Mouse (Mus musculus) heart, embryonic 12.5 days (tissue): Measurements from ENCODE around the gene Ckmt2. TPM values are rescaled to one million over a fixed set of nuclear protein-coding genes. Genes with fewer than 3 reads are reported as not detected.

ENCODE experiments used
- ATAC-seq: fragments of 200-750 bp; cut with Nextera tagmentation; 2 replicates; pipeline ENCODE4 v1.8.0; 2017; ENCODE audit warnings: moderate TSS enrichment, moderate library complexity; ENCODE audit not compliant: insufficient number of reproducible peaks, low FRiP score
- H3K27ac ChIP-seq: fragments of 300-500 bp; sonication (generic); 2 replicates; pipeline ENCODE4 v1.5.1; 2016; ENCODE audit warnings: mild to moderate bottlenecking, moderate library complexity; ENCODE audit not compliant: poor library complexity, severe bottlenecking
- H3K27me3 ChIP-seq: fragments of 300-500 bp; sonication (generic); replicated peaks from 2 replicates; pipeline ENCODE4 v1.6.1; 2016; ENCODE audit warnings: mild to moderate bottlenecking, moderate library complexity
- H3K36me3 ChIP-seq: fragments of 300-500 bp; sonication (generic); 2 replicates; pipeline ENCODE4 v1.6.1; 2016; ENCODE audit warnings: mild to moderate bottlenecking, moderate library complexity
- H3K4me1 ChIP-seq: fragments of 300-500 bp; sonication (generic); replicated peaks from 2 replicates; pipeline ENCODE4 v1.6.1; 2016; ENCODE audit warnings: mild to moderate bottlenecking
- H3K4me2 ChIP-seq: fragments of 300-500 bp; sonication (generic); 2 replicates; pipeline ENCODE4 v1.6.1; 2016; ENCODE audit warnings: mild to moderate bottlenecking, moderate library complexity
- H3K4me3 ChIP-seq: fragments of 300-500 bp; sonication (generic); 2 replicates; pipeline ENCODE4 v1.5.1; 2016; ENCODE audit warnings: mild to moderate bottlenecking
- H3K9ac ChIP-seq: fragments of 300-500 bp; sonication (generic); 2 replicates; pipeline ENCODE4 v1.6.1; 2016; ENCODE audit warnings: mild to moderate bottlenecking, moderate library complexity
- H3K9me3 ChIP-seq: fragments of 300-500 bp; sonication (generic); replicated peaks from 2 replicates; pipeline ENCODE4 v1.6.1; 2016; ENCODE audit warnings: mild to moderate bottlenecking, moderate library complexity
- WGBS: fragments of 180-500 bp; shearing (Covaris S2); methylation state at CpG from one replicate; pipeline ENCODE4 v1.1.7; 2016; 5-methylcytosine and 5-hydroxymethylcytosine counted together
- polyA plus RNA-seq: library from polyadenylated mRNA; unstranded; fragments of >200 nt; fragmentation: Nextera tagmentation; extraction: Ambion mirVana; gene quantifications from 2 replicates; pipeline ENCODE4 v1.2.1, GENCODE M21; 2016

Ckmt2 gene
- 12.2 and 12.8 TPM in 2 replicates for polyA plus RNA-seq

DNA sequence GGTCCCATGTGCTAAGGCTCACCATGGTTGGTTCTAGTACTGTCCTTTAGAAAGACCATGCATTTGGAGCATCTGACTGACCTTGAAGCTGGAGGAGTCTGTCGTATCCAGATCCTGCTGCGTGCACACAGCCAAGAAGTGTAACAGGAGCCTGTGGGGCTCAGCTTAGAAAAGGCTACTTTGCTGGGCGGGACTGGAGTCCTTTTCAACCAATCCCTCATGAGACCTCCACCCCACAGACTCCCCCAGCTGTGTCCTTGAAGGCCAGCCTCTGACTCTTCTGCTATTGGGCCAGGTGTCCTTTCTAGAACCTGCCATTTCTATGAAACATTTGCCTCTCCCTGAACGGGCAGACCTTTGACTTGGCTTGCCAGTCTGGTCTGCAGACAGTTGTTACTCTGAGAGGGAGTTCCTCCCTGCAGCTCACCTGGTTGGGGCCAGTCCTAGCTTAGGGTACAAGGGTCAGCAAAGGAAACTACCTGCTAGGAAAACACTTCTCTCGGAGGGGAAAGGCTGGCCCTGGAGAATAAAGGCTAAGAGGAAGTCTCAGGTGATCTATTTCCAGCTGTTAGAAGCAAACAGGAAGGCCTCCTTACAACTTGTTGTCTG lies at the start of gene Ckmt2:
Ckmt2 (minus strand) TSS at position 145 of the 609 bp plus-strand sequence.
- Histone ChIP-seq H3K4me2 (0 out of 2 replicates have a peak within 1 kb of the TSS, but pooled peaks have one; percentile 25), H3K36me3 (no peaks in the 10 kb centered on the region), H3K4me1 (peaks cover 37% of the 10 kb centered on the region), H3K27me3 (no peaks in the 10 kb centered on the region), H3K4me3 (no peak within 1 kb of the TSS), H3K9me3 (no peaks in the 10 kb centered on the region), H3K27ac (peak within 1 kb of the TSS; percentile 89), H3K9ac (no peak within 1 kb of the TSS)
- ATAC-seq = no peak
- 61% methylated on average over 5 of the region's 5 CpGs for WGBS

DNA sequence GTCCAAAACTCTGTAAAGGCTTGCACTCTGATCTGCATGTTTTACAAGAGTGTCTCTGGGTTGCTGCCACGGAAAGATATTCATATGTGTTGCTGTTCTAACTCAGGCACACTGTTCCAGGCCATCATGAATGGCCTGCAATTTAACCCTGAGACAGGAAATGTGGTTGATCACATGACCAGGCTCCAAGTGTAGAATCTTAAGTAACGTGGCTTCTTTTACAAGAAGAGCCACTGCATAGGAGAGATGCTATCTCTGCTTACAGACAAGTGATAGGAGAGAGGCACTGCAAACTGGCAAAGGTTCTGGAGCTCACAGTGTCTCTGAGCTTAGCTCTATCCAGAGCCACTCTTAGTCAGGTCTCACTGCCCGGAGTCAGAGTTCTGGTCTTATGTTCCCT lies 44.3 kb upstream of the Ckmt2 start:
- Histone ChIP-seq H3K27ac (no peak overlapping the region), H3K4me3 (no peak overlapping the region), H3K4me2 (no peak overlapping the region), H3K9me3 (no peaks in the 10 kb centered on the region), H3K9ac (no peak overlapping the region), H3K27me3 (no peaks in the 10 kb centered on the region), H3K36me3 (no peaks in the 10 kb centered on the region), H3K4me1 (no peaks in the 10 kb centered on the region; the same call in 1 of the 2 replicates)
- 59% methylated on average over 3 of the region's 3 CpGs for WGBS
- no peak for ATAC-seq

DNA sequence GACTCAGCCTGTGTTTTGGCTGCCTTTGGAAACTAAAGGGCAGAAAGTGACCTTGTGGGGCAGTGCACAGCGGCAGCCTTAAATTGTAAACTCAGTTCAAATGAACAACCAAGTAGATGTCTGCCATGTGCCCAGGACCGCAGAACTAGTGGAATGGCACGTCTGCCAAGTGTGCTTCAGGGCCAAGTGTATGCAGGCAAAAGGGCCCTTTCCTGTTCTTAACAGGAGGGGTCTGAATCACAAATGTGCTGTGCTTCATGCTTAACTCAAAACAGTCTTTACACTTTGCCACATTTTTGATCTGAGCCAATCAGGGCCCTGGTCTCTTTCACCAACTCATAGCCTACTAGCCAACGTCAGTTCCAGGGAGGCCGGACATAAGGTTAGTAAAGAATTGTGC lies 42.1 kb upstream of the Ckmt2 start:
- no peaks in the 10 kb centered on the region for H3K36me3 ChIP-seq
- H3K9ac ChIP-seq = no peak overlapping the region
- H3K4me3 ChIP-seq = no peak overlapping the region
- H3K9me3 ChIP-seq = no peaks in the 10 kb centered on the region
- no peak for ATAC-seq
- no peaks in the 10 kb centered on the region for H3K27me3 ChIP-seq
- H3K27ac ChIP-seq = no peak overlapping the region
- H3K4me2 ChIP-seq = no peak overlapping the region
- peaks cover 4% of the 10 kb centered on the region; the same call in 1 of the 2 replicates for H3K4me1 ChIP-seq
- WGBS = 86% methylated on average over 5 of the region's 5 CpGs

DNA sequence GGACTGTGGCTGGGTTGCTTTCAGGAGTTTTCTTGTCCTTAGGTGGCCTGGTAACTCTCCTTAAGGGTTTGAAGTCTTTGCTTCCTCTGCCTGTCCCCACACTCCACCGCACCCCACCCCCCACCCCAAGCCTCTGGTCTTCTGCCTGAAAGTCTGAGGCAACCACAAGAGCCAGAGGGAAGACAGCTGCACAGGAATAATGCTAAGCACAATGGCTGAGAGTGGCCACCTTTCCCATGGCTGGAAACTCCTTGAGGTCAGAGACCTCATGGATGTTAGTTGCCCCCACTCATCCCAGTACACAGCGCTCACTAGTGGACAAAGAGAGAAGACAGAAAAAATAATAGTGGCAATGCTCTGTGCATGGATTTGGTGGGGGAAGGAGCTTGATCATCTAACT lies 41.1 kb upstream of the Ckmt2 start:
- Histone ChIP-seq H3K4me3 (no peak overlapping the region), H3K4me2 (no peak overlapping the region), H3K36me3 (no peaks in the 10 kb centered on the region), H3K9ac (no peak overlapping the region), H3K9me3 (no peaks in the 10 kb centered on the region), H3K27me3 (no peaks in the 10 kb centered on the region), H3K27ac (no peak overlapping the region), H3K4me1 (peaks cover 4% of the 10 kb centered on the region; the same call in 1 of the 2 replicates)
- WGBS = 77% methylated on average over 2 of the region's 2 CpGs
- no peak for ATAC-seq

DNA sequence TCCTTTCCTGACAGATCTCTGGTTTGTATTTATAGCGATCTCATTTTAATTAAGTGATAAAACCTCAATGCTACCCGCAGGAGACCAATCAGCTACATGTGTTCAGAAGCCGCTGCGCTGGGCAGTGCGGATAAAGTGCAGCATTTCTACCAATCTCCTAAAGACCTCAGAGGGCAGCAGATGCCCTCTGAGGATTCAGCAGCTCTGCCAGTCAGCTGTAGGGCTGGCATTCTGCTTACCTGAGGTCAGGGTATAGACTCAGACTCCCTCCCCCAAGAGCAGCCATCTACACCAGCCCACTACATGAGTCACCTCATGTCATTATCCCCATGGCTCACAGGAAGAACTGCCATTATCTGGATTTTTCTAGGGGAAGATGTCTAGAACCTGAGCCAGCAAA lies 39.6 kb upstream of the Ckmt2 start:
- peaks cover 9% of the 10 kb centered on the region for H3K4me1 ChIP-seq
- no peak overlapping the region for H3K9ac ChIP-seq
- H3K36me3 ChIP-seq = no peaks in the 10 kb centered on the region
- no peaks in the 10 kb centered on the region for H3K27me3 ChIP-seq
- 80% methylated on average over 5 of the region's 5 CpGs for WGBS
- no peak for ATAC-seq
- H3K4me2 ChIP-seq = no peak overlapping the region
- no peak overlapping the region for H3K4me3 ChIP-seq
- no peak overlapping the region for H3K27ac ChIP-seq
- H3K9me3 ChIP-seq = no peaks in the 10 kb centered on the region

DNA sequence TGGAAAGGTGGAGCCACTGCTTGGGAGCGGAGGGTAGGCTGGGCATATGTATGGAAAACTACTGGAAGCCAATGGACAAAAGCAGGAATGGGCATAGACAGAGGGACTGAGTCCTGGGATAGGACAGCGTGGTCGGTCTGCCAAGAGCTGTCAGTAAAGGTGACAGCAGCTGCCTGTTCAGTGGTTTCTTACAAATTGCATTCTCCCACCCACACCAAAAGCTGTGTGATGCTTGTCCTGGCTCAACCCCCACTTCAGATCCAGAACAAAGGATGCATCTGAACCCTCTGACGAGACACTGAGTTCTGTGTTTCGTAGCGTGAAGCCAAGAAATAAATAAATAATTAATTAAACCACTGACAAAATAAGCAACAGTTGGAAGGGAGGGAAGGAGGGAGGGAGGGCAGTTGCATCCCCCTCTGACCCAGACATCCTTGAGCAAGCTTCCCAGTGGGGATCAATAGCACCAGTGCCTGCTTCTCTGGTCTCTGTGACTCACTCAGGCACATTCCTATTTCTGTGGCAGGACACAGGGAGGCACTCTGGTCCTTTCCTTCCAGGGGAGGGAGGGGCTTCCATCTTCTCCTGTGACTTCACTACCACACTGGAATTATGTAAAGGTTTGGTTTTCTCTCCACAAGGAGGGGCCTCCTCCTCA lies 39.0 kb upstream of the Ckmt2 start:
- H3K9ac ChIP-seq = no peak overlapping the region
- H3K27ac ChIP-seq = no peak overlapping the region
- H3K4me1 ChIP-seq = peaks cover 15% of the 10 kb centered on the region
- no peak overlapping the region for H3K4me3 ChIP-seq
- 76% methylated on average over 6 of the region's 6 CpGs for WGBS
- no peak overlapping the region for H3K4me2 ChIP-seq
- no peaks in the 10 kb centered on the region for H3K36me3 ChIP-seq
- H3K27me3 ChIP-seq = no peaks in the 10 kb centered on the region
- peak; percentile 57; the same call in 1 of the 2 replicates for ATAC-seq
- no peaks in the 10 kb centered on the region for H3K9me3 ChIP-seq

DNA sequence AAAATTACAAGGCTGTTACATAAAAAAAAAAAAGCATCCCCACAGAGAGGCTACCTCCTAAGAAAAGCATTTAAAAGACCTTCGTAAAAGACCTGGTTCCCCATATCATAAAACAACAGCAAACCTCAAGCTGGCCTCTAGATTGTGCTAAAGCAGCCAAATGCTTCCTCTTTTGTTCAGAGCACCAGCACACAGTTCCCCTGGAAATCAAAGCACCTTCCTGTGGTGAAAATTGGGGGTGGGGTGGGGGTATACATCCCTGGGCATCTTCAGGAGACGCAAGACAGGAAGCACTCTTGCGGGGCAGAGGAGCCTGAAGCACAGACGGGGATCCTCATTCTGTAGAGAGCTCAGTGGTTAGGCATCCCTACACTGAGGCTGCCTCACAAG lies 38.5 kb upstream of the Ckmt2 start:
- Histone ChIP-seq H3K4me3 (no peak overlapping the region), H3K9ac (no peak overlapping the region), H3K4me1 (peaks cover 17% of the 10 kb centered on the region), H3K27ac (no peak overlapping the region), H3K4me2 (no peak overlapping the region), H3K27me3 (no peaks in the 10 kb centered on the region), H3K9me3 (no peaks in the 10 kb centered on the region), H3K36me3 (no peaks in the 10 kb centered on the region)
- ATAC-seq = no peak
- WGBS = 39% methylated on average over 4 of the region's 4 CpGs

GRCm38 (mm10) chr13:91911652-91912051 lies 35.0 kb upstream of the Ckmt2 start:
- Histone ChIP-seq H3K4me1 (peaks cover 17% of the 10 kb centered on the region), H3K9me3 (no peaks in the 10 kb centered on the region), H3K27ac (peak overlapping the region; percentile 73), H3K4me2 (no peak overlapping the region), H3K27me3 (no peaks in the 10 kb centered on the region), H3K36me3 (no peaks in the 10 kb centered on the region), H3K4me3 (no peak overlapping the region), H3K9ac (no peak overlapping the region)
- no peak for ATAC-seq

DNA sequence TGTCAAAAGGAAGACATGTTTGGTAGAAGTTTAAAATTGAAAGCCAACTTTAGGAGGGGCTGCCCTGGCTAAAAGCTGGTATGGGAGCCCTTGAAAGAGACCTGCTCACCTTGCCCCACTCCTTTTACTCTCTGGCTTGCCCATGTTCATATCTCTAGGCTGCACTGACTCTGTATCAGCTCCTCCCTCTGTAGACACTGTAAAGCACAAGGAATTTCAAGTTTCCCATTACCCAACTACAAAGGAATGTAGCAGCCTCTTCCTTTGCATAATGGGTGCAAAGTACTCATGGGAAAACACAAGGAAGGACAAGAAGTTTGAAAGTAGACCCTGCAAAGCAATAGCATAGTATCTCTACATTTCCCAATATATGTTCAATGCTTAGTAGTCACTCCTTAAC lies 34.5 kb upstream of the Ckmt2 start:
- H3K9ac ChIP-seq = no peak overlapping the region

GRCm38 (mm10) chr13:91908202-91908980 lies 31.7 kb upstream of the Ckmt2 start:
- 38% methylated on average over 10 of the region's 10 CpGs for WGBS
- no peak overlapping the region for H3K27ac ChIP-seq
- H3K36me3 ChIP-seq = no peaks in the 10 kb centered on the region
- no peak overlapping the region for H3K4me2 ChIP-seq
- no peaks in the 10 kb centered on the region for H3K9me3 ChIP-seq
- no peak for ATAC-seq
- no peak overlapping the region for H3K9ac ChIP-seq
- H3K27me3 ChIP-seq = no peaks in the 10 kb centered on the region
- no peak overlapping the region for H3K4me3 ChIP-seq
- peaks cover 14% of the 10 kb centered on the region for H3K4me1 ChIP-seq

More for the DNA sequence above, 34.5 kb upstream of the Ckmt2 start:
- Histone ChIP-seq H3K36me3 (no peaks in the 10 kb centered on the region), H3K27me3 (no peaks in the 10 kb centered on the region), H3K9me3 (no peaks in the 10 kb centered on the region), H3K27ac (peak overlapping the region; percentile 73; the same call in 1 of the 2 replicates), H3K4me3 (no peak overlapping the region), H3K4me2 (no peak overlapping the region), H3K4me1 (peaks cover 17% of the 10 kb centered on the region)
- peak; percentile 62; the same call in 1 of the 2 replicates for ATAC-seq

DNA sequence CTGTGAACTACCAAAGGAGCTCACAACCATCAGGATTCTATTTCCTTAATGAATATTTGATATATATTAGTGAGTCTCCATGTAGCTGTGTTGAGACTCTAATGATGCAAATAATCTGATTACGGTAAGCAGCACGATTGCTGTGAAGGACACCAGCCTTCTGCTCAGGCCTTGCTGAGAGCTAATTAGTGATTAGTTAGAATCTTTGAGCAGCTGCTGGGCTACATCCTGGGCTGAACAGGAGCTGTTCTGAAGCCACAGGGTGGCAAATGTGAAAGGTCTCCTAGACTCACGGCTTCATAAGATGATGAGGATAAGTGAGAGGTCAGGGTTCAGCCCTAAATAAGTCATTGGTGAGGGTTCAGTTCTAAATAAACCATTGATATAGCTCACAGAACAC lies 29.7 kb upstream of the Ckmt2 start:
- Histone ChIP-seq H3K4me3 (no peak overlapping the region), H3K27ac (no peak overlapping the region), H3K9ac (no peak overlapping the region), H3K27me3 (no peaks in the 10 kb centered on the region), H3K4me1 (peaks cover 8% of the 10 kb centered on the region), H3K9me3 (no peaks in the 10 kb centered on the region), H3K4me2 (no peak overlapping the region), H3K36me3 (no peaks in the 10 kb centered on the region)
- 73% methylated on average over 3 of the region's 3 CpGs for WGBS
- ATAC-seq = no peak
